Mouse (Mus musculus): ENCODE results near the gene Pigs. TPM values are rescaled to one million over a fixed set of nuclear protein-coding genes. Genes with fewer than 3 reads are reported as not detected.

Gene Pigs
- polyA plus RNA-seq, 1 experiment from 2014 or later = 83.9 TPM

DNA sequence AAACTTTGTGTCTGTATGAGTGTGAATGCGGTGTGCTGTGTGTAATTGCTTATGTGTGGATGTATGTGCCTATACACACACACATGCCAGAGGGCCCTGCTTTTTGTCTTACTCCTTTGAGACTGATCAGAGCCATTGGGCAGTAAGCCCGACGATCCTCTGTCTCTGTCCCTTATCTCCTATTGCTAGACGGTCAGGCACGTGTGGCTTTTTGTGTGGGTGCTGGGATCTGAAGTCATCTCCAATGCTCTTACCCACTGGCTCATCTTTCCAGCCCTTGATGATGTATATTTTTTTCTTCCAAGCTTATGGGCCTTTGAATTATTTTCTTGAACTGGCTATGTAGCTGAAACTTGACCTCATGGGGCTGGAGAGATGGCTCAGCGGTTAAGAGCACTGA, 26.7 kb downstream of the Pigs start:
- H3K9me3 ChIP-seq = no peaks in the 10 kb centered on the region
- no peak overlapping the region for H3K4me3 ChIP-seq
- no peak overlapping the region for H3K4me2 ChIP-seq
- ATAC-seq (ENCODE audit: insufficient number of reproducible peaks, low FRiP score, low TSS enrichment, low read depth) = no peak
- H3K36me3 ChIP-seq = no peaks in the 10 kb centered on the region
- no peak overlapping the region for H3K9ac ChIP-seq
- no peaks in the 10 kb centered on the region; the same call in 1 of the 2 replicates for H3K27me3 ChIP-seq
- H3K27ac ChIP-seq = no peak overlapping the region
- WGBS = 83% methylated on average over 6 of the region's 6 CpGs
- H3K4me1 ChIP-seq = peaks cover 6% of the 10 kb centered on the region; the same call in 1 of the 2 replicates

DNA sequence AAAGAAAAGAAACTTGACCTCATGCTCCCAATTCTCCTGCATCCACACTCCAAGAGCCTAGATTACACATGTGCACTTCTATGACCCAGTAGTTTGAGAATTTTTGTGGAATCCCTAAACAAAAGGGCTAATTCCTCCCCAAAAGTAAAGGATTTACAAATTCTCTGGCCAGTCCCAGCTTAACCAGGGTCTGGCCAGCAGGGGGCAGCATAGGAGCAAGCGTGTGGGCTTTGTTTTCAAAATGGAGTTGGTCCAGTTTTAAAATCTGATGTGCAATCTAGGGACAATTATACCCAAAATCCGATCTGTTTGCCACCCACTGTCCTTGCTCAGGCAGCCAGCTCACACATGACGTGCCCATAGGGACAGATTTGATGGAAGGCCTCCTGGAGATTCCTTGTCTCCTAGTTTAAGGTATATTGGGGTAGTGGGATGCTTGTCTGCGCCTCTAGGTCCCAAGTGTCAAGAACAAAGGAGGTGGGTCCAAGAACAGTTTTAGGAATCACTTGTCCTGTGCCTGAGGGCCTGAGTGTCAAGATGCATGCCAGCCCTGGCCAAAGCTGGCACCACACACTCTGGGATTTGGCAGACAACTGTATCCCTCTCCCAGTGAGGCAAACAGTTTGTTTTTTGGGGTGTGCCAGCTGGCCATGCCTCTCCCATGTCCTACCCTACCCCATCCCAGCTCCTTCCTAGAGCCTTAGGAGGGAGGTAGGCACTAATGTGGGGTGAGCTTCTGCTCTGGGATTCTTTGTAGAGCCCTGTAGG, 27.4 kb downstream of the Pigs start:
- ATAC-seq (ENCODE audit: insufficient number of reproducible peaks, low FRiP score, low TSS enrichment, low read depth) = no peak
- no peaks in the 10 kb centered on the region for H3K36me3 ChIP-seq
- 35% methylated on average over 4 of the region's 4 CpGs for WGBS
- no peaks in the 10 kb centered on the region for H3K9me3 ChIP-seq
- no peak overlapping the region for H3K4me3 ChIP-seq
- H3K9ac ChIP-seq = no peak overlapping the region
- H3K27me3 ChIP-seq = no peaks in the 10 kb centered on the region; the same call in 1 of the 2 replicates
- no peak overlapping the region for H3K27ac ChIP-seq
- no peak overlapping the region for H3K4me2 ChIP-seq
- H3K4me1 ChIP-seq = peaks cover 8% of the 10 kb centered on the region; the same call in 1 of the 2 replicates

DNA sequence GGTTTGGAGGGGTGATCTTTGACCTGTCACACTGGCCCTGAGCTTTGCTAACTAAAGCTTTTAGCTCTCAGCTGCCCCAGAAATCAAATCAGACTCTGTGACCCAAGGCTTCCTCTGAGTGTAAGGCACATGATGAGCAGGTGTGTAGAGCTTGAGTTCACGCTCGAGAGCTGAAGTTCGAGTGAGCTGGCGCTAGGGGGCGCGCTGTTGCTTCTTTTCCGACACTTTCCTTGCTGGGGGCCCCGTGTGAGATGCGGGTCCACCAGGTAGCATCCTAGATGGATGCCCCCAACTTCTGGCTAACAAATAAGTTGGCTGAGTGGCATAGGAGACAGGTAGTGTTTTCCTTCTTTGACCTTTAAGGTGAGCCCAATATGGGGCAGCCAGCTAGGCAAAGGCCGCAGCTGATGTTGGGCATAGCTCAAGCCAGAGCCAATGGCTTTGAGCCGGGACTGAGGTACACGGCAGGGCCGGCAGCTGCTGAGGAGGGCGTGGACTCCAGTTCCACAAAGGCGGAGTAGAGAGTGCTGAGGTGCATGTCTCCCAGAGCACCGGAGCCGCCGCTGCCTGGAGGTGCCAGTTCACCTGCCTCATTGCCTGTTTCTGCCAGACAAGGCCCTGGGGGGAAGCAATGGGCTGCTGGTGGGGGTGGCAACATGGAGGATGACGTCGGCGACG, 30.3 kb downstream of the Pigs start:
- peaks cover 19% of the 10 kb centered on the region for H3K4me1 ChIP-seq
- H3K27me3 ChIP-seq = no peaks in the 10 kb centered on the region; the same call in 1 of the 2 replicates
- no peak overlapping the region for H3K27ac ChIP-seq
- WGBS = 15% methylated on average over 22 of the region's 22 CpGs
- no peak overlapping the region for H3K9ac ChIP-seq
- no peak overlapping the region for H3K4me3 ChIP-seq
- H3K36me3 ChIP-seq = no peaks in the 10 kb centered on the region
- no peaks in the 10 kb centered on the region for H3K9me3 ChIP-seq
- no peak overlapping the region for H3K4me2 ChIP-seq
- no peak for ATAC-seq (ENCODE audit: insufficient number of reproducible peaks, low FRiP score, low TSS enrichment, low read depth)

DNA sequence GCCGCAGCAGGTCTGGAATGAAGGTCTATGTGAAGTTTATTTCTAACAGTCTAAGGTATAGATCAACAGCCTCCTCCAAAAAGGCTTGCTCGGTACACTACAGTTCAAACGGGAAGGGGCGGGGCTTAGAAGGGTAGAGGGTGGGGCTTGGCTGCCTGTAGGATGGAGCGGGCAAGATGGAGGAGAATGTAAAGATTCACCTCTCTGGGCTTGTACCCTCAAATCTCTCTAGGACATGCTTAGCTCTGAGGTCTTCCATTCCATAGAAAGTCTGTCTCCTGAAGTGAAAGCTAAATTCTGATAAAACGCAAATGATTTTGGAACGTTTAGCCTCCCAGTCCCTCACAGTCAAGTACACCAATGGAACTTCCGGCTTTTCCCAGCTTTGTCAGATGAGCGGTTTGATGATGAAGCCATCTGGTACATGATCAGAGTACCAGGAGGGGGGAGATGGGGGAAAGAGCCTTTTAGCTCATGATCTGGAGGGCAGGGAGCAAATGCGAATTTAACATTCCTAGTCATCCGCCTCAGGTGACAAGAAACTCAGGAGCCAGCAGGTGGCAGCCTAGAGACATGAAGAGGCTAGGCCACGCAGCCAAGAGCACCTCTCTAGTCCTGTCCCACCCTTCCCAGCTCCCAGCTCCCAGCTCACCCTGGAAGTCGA, 32.0 kb downstream of the Pigs start:
- Histone ChIP-seq H3K9ac (no peak overlapping the region), H3K27ac (no peak overlapping the region), H3K9me3 (no peaks in the 10 kb centered on the region), H3K4me1 (peaks cover 28% of the 10 kb centered on the region), H3K27me3 (no peaks in the 10 kb centered on the region; the same call in 1 of the 2 replicates), H3K4me3 (peak overlapping the region; percentile 29), H3K4me2 (peak overlapping the region; percentile 36), H3K36me3 (no peaks in the 10 kb centered on the region)
- WGBS = 12% methylated on average over 13 of the region's 13 CpGs
- ATAC-seq (ENCODE audit: insufficient number of reproducible peaks, low FRiP score, low TSS enrichment, low read depth) = peak; percentile 1

DNA sequence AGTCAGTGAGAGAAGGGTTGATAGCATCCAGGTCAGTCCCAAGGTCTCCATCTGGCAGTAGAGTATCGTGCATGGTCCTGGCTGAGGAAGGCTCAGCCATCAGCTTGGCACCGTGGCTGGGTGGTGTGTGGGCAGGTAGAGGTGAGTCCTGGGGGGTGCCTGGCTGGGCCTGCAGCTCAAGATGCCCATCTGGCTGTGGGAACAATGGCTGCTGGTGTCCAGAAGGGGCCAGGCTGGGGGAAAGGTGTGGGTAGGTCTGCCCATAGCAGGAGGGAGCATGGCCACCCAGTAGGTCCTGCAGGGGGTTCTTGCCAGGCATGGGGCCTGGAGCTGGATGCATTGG, 32.5 kb downstream of the Pigs start:
- H3K27ac ChIP-seq = no peak overlapping the region
- H3K9ac ChIP-seq = no peak overlapping the region
- H3K27me3 ChIP-seq = no peaks in the 10 kb centered on the region; the same call in 1 of the 2 replicates
- peak overlapping the region; percentile 29; the same call in 1 of the 2 replicates for H3K4me3 ChIP-seq
- 51% methylated on average over 2 of the region's 2 CpGs for WGBS
- no peaks in the 10 kb centered on the region for H3K9me3 ChIP-seq
- no peak overlapping the region; the same call in 1 of the 2 replicates for H3K4me2 ChIP-seq
- H3K36me3 ChIP-seq = no peaks in the 10 kb centered on the region
- H3K4me1 ChIP-seq = peaks cover 28% of the 10 kb centered on the region
- 0 out of 2 replicates have a peak, but pooled peaks have one; percentile 3 for ATAC-seq (ENCODE audit: insufficient number of reproducible peaks, low FRiP score, low TSS enrichment, low read depth)

DNA sequence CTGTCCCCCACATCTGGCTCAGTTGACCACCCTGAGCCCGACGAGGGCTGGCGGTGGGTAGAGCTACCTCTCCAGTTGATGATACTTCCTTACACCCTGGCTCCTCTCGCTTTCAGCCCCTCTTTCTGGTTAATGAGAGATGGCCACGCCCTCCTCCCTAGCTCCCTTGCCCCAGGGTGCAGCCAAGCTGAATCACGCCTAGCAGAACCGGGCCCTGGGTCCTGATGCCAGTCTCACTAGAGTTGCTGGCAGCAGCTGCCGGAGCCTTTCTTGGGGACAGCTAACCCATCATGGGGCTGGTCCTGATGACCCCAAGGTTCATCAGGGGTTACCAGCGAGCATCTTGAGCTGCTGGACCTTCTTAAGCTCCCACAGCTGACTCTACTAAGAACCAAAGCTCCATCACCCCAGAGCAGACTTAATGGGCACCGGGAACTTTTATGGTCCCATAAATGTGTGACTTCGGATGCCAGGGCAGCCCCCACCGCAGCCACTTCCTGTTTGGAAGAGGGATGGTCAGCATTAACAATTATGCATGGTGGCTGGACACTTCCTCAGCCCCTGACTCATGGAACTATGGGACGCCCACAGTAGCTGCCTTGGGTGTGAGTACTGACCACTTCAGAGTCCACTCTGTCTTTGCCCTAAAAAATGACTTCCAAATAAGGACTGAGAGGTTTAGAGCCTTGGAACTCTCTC, 35.2 kb downstream of the Pigs start:
- 41% methylated on average over 13 of the region's 13 CpGs for WGBS

DNA sequence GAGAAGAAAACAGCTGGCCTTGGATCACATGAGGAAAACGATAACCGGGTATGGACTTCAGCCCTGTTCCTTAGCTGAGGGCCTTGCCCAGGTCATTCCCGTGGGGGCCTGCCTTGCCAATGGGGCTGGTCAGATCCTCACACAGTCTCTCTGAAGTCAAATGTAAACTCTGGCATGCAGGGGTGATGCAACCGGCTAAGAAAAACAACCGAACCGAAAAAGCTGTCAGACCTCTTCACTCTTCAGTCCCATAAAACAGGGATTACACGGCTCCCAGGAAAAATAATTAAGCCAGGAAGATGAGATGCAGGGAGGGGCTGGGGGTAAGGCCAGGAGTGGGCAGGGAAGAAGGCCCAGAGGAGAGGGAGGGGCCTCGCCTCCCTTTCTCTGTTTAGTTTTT, 35.9 kb downstream of the Pigs start:
- 22% methylated on average over 8 of the region's 8 CpGs for whole genome bisulfite sequencing
- Histone ChIP-seq H3K4me3 (no peak overlapping the region), H3K27me3 (no peaks in the 10 kb centered on the region), H3K9ac (no peak overlapping the region), H3K4me2 (no peak overlapping the region), H3K4me1 (peaks cover 23% of the 10 kb centered on the region), H3K9me3 (no peaks in the 10 kb centered on the region), H3K36me3 (no peaks in the 10 kb centered on the region), H3K27ac (no peak overlapping the region)
- ATAC-seq (ENCODE audit: insufficient number of reproducible peaks, low FRiP score, low TSS enrichment, low read depth) = no peak

More for the DNA sequence above, 35.2 kb downstream of the Pigs start:
- H3K9me3 ChIP-seq = no peaks in the 10 kb centered on the region
- no peaks in the 10 kb centered on the region; the same call in 1 of the 2 replicates for H3K27me3 ChIP-seq
- ATAC-seq (ENCODE audit: insufficient number of reproducible peaks, low FRiP score, low TSS enrichment, low read depth) = no peak
- no peak overlapping the region for H3K4me2 ChIP-seq
- H3K36me3 ChIP-seq = no peaks in the 10 kb centered on the region
- H3K9ac ChIP-seq = no peak overlapping the region
- H3K4me1 ChIP-seq = peaks cover 27% of the 10 kb centered on the region
- no peak overlapping the region for H3K27ac ChIP-seq
- H3K4me3 ChIP-seq = no peak overlapping the region

DNA sequence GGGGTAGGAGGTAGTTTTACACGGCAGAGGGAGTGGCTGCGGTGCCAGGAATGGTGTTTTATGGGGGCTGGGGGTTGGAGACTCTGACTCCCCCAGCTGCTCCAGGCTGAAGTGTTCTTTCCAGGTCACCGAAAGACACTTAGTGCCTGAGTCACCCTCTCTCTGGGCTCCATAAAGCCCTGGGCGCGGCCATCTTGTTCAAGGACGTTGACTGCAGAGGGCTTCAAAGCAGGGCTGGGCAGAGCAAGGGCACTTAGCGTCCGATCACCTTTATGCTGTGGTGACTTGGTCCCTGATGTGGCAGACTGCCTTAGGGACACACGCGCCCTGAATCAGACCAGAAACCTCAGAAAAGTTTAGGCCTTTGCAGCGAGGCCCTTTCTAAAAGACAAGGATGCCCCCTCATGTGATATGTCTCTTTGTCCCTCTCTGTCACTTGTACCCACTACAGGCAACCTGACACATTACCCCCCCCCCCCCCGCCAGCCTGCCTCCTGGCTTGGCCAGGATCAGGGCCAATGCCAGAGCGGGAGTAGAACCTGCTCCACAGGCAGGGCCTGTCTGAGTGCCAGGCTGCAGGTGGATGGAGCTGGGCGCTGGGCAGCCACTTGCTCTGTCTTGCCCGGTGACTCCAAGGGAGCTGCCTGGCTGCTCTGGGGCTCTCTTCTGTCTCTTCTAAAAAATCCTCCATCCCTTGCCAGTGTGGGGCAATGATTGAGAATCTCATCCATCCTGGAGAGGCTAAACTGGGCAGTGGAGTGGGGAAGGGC, 39.4 kb downstream of the Pigs start:
- Histone ChIP-seq H3K4me3 (no peak overlapping the region), H3K27me3 (no peaks in the 10 kb centered on the region), H3K27ac (no peak overlapping the region), H3K36me3 (no peaks in the 10 kb centered on the region), H3K9ac (no peak overlapping the region), H3K4me2 (no peak overlapping the region), H3K9me3 (no peaks in the 10 kb centered on the region), H3K4me1 (peaks cover 16% of the 10 kb centered on the region)
- no peak for ATAC-seq (ENCODE audit: insufficient number of reproducible peaks, low FRiP score, low TSS enrichment, low read depth)
- whole genome bisulfite sequencing = 79% methylated on average over 15 of the region's 15 CpGs

DNA sequence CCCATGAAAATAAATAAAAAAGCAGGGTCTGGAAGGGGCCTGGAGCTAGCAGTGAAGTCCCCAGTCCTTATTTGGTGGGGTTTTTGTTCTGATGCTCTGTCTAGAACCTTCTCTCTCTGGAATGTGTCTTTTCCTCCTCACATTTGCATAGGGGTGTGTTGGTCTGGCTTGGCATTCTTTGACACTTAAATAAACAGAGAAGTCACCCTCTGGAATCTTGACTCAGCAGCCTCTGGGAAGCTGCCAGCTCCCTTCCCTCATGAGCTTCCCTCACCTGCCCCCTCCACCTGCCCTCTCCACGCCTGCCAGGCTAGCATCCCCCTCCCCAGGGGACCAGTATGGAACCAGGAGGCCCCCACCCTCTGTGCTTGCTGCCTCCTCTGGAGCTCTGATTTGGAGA, 42.2 kb downstream of the Pigs start:
- no peaks in the 10 kb centered on the region for H3K9me3 ChIP-seq
- H3K4me2 ChIP-seq = no peak overlapping the region
- no peaks in the 10 kb centered on the region for H3K27me3 ChIP-seq
- WGBS = 38% methylated on average over 1 of the region's 1 CpGs
- H3K4me3 ChIP-seq = no peak overlapping the region
- no peak overlapping the region for H3K9ac ChIP-seq
- ATAC-seq (ENCODE audit: insufficient number of reproducible peaks, low FRiP score, low TSS enrichment, low read depth) = no peak
- H3K27ac ChIP-seq = no peak overlapping the region
- no peaks in the 10 kb centered on the region for H3K4me1 ChIP-seq
- no peaks in the 10 kb centered on the region for H3K36me3 ChIP-seq

DNA sequence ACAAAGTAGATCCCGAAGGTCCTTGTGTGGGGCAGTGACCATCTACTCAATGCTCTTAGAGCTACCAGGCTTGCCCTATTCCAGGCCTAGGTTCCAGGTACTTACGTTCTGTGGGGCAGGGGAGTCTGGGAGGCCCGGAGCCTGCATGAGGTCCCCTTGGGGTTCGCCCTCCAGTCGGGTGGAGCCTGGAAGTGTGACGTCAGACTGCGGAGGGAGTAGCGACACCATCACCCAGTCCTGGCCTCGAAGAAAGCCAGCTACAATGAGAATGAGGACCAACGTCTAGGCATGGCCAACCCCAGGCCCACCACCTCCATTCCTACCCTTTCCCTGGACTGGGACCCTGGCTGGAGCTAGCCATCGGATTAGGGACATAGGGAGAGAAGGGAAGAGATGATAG, 43.5 kb downstream of the Pigs start:
- Histone ChIP-seq H3K27ac (no peak overlapping the region), H3K27me3 (no peaks in the 10 kb centered on the region), H3K4me3 (no peak overlapping the region), H3K36me3 (no peaks in the 10 kb centered on the region), H3K9me3 (no peaks in the 10 kb centered on the region), H3K9ac (no peak overlapping the region), H3K4me2 (no peak overlapping the region), H3K4me1 (no peaks in the 10 kb centered on the region)
- ATAC-seq (ENCODE audit: insufficient number of reproducible peaks, low FRiP score, low TSS enrichment, low read depth) = no peak
- 83% methylated on average over 11 of the region's 11 CpGs for WGBS

DNA sequence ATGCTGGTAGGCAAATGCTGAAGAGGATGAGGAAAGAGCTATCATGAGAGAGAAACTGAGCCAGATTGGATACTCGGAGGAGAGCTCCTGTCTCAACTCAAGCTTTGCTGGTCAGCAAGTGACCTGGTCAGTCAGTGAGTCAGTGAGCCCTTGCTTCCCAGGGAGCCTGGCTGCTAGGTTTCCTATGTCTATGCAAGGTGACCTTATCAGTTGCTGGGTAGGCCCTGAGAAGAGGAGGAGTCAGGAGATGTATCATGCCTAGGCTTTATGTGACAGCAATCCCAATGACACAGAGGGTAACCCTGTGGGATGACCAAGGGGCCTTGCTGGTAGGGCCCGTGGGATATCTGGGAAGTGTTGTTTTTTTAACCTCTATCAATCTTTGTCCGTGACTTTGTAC, 44.0 kb downstream of the Pigs start:
- Histone ChIP-seq H3K4me3 (no peak overlapping the region), H3K4me1 (0 out of 2 replicates have a peak, but pooled peaks cover 1% of the 10 kb centered on the region), H3K27ac (no peak overlapping the region), H3K9ac (no peak overlapping the region), H3K9me3 (no peaks in the 10 kb centered on the region), H3K27me3 (no peaks in the 10 kb centered on the region), H3K4me2 (no peak overlapping the region), H3K36me3 (no peaks in the 10 kb centered on the region)
- ATAC-seq (ENCODE audit: insufficient number of reproducible peaks, low FRiP score, low TSS enrichment, low read depth) = no peak
- 64% methylated on average over 3 of the region's 3 CpGs for WGBS

Data from limb, embryonic 15.5 days (tissue).